Mouse (Mus musculus): Measurements from ENCODE around the gene Ankle2. TPM values are rescaled to one million over a fixed set of nuclear protein-coding genes. Genes with fewer than 3 reads are reported as not detected.

The Ankle2 gene
- total and polyA plus RNA-seq, 3 experiments, result 33.2 to 35.7 (median 35.3) TPM

- no peak for DNase-seq (ENCODE audit: extremely low read depth)
- H3K36me3 ChIP-seq (replicated peaks in 1 of 2; ENCODE audit: control insufficient read depth in 1 of 2, insufficient read depth in 1 of 2, low read length in 1 of 2), result peaks cover 0 to under 1% of the 10 kb centered on the region in 2 experiments
- no peak overlapping the region for H3K4me3 ChIP-seq (replicated peaks in 1 of 3; ENCODE audit: low read depth in 2 of 3, low read length in 2 of 3, poor library complexity in 1 of 3)
- in situ Hi-C loops (cut with MboI; ENCODE audit: low pct_ligation_motif_present, low pct_unique_long_range_greater_than_20kb, low sequenced_read_pairs), result no loop called here
- H3K79me2 ChIP-seq (replicated peaks; ENCODE audit: control insufficient read depth, extremely low read depth, insufficient read depth, poor library complexity, severe bottlenecking), result peaks cover 3% of the 10 kb centered on the region
- TF ChIP-seq MAX (IDR thresholded peaks at IDR 0.05; ENCODE audit: low read length), result no peak
- TF ChIP-seq CHD1 (IDR thresholded peaks at IDR 0.05; ENCODE audit: low read depth, low read length), result no peak
- TF ChIP-seq MEF2A (IDR thresholded peaks at IDR 0.05; ENCODE audit: borderline replicate concordance, low read depth, low read length), result no peak
- no peak for TF ChIP-seq PAX5 (IDR thresholded peaks at IDR 0.05; ENCODE audit: low read length)
- TF ChIP-seq USF1 (IDR thresholded peaks at IDR 0.05; ENCODE audit: low read depth, low read length), result no peak
- no peak for TF ChIP-seq SIN3A (IDR thresholded peaks at IDR 0.05; ENCODE audit: low read length)
- no peak for TF ChIP-seq EP300 (IDR thresholded peaks at IDR 0.05; ENCODE audit: low read length)
- dilution Hi-C loops (cut with MboI; ENCODE audit: extremely low pct_ligation_motif_present, extremely low pct_unique_long_range_greater_than_20kb, low sequenced_read_pairs), result no loop called here
- peaks cover 3 to 23% of the 10 kb centered on the region in 2 experiments for H3K4me1 ChIP-seq (ENCODE audit: control insufficient read depth in 1 of 2, insufficient read depth in 2 of 2)
- peaks cover 10% of the 10 kb centered on the region for H3K27me3 ChIP-seq (replicated peaks)
- H3K4me2 ChIP-seq (ENCODE audit: insufficient read depth, low read depth, poor library complexity, severe bottlenecking), result no peak overlapping the region
- no peak overlapping the region for H3K9ac ChIP-seq (ENCODE audit: insufficient read depth, low read depth)
- no peaks in the 10 kb centered on the region for H3K9me3 ChIP-seq (replicated peaks; ENCODE audit: low read length)
- H3K27ac ChIP-seq (ENCODE audit: insufficient read depth, low read depth), result no peak overlapping the region
These were observed 51.2 kb downstream of the Ankle2 start for GRCm38 (mm10) chr5:110281984-110282383.

- peaks cover 5 to 13% of the 10 kb centered on the region in 2 experiments for H3K36me3 ChIP-seq (replicated peaks in 1 of 2; ENCODE audit: control insufficient read depth in 1 of 2, insufficient read depth in 1 of 2, low read length in 1 of 2)
- in situ Hi-C loops (cut with MboI; ENCODE audit: low pct_ligation_motif_present, low pct_unique_long_range_greater_than_20kb, low sequenced_read_pairs) (no loop called here), dilution Hi-C loops (cut with MboI; ENCODE audit: extremely low pct_ligation_motif_present, extremely low pct_unique_long_range_greater_than_20kb, low sequenced_read_pairs) (no loop called here)
- peak overlapping the region; percentile 83 for H3K9ac ChIP-seq (ENCODE audit: insufficient read depth, low read depth)
- peak; percentile 89 for DNase-seq (ENCODE audit: extremely low read depth)
- H3K27me3 ChIP-seq (replicated peaks), result peaks cover 10% of the 10 kb centered on the region
- peaks cover 8 to 33% of the 10 kb centered on the region in 2 experiments for H3K4me1 ChIP-seq (ENCODE audit: control insufficient read depth in 1 of 2, insufficient read depth in 2 of 2)
- peaks cover 11% of the 10 kb centered on the region for H3K79me2 ChIP-seq (replicated peaks; ENCODE audit: control insufficient read depth, extremely low read depth, insufficient read depth, poor library complexity, severe bottlenecking)
- no peak overlapping the region for H3K27ac ChIP-seq (ENCODE audit: insufficient read depth, low read depth)
- peak overlapping the region; percentile 99 for H3K4me2 ChIP-seq (ENCODE audit: insufficient read depth, low read depth, poor library complexity, severe bottlenecking)
- H3K9me3 ChIP-seq (replicated peaks; ENCODE audit: low read length), result no peaks in the 10 kb centered on the region
- H3K4me3 ChIP-seq (replicated peaks in 1 of 3; ENCODE audit: low read depth in 2 of 3, low read length in 2 of 3, poor library complexity in 1 of 3), result peak overlapping the region; percentile 53 to 71 (median 61)
- TF ChIP-seq SMC3 (IDR thresholded peaks at IDR 0.05; ENCODE audit: low read depth, low read length) (peak; percentile 22; the same call in 1 of the 2 replicates), BHLHE40 (IDR thresholded peaks at IDR 0.05; ENCODE audit: low read depth, low read length) (peak; percentile 91), MAX (IDR thresholded peaks at IDR 0.05; ENCODE audit: low read length) (peak; percentile 86), HCFC1 (IDR thresholded peaks at IDR 0.05; ENCODE audit: low read depth, low read length) (no peak), MXI1 (IDR thresholded peaks at IDR 0.05; ENCODE audit: low read depth, low read length) (peak; percentile 57; the same call in 1 of the 2 replicates), RAD21 (IDR thresholded peaks at IDR 0.05; ENCODE audit: low read depth, low read length) (peak; percentile 53), E2F4 (IDR thresholded peaks at IDR 0.05; ENCODE audit: insufficient replicate concordance, low read depth, low read length) (no peak), EP300 (IDR thresholded peaks at IDR 0.05; ENCODE audit: low read length) (peak; percentile 86), IRF4 (IDR thresholded peaks at IDR 0.05; ENCODE audit: low read depth, low read length) (peak; percentile 79), MYC (IDR thresholded peaks at IDR 0.05; ENCODE audit: low read depth, low read length) (peak; percentile 94), RCOR1 (conservative IDR thresholded peaks at IDR 0.05; ENCODE audit: low read depth, low read length) (no peak), ZMIZ1 (IDR thresholded peaks at IDR 0.05; ENCODE audit: low read depth, low read length) (no peak), ELF1 (IDR thresholded peaks at IDR 0.05; ENCODE audit: low read depth, low read length) (no peak), UBTF (IDR thresholded peaks at IDR 0.05; ENCODE audit: low read depth, low read length) (no peak), NRF1 (IDR thresholded peaks at IDR 0.05; ENCODE audit: low read depth, low read length) (no peak), MAFK (IDR thresholded peaks at IDR 0.05; ENCODE audit: insufficient replicate concordance, low read length) (no peak), MAZ (IDR thresholded peaks at IDR 0.05; ENCODE audit: low read depth, low read length) (0 out of 2 replicates have a peak, but pooled peaks have one; percentile 53), CTCF (conservative IDR thresholded peaks at IDR 0.05 in 1 of 2, IDR thresholded peaks at IDR 0.05 in 1 of 2; ENCODE audit: low read depth in 2 of 2, low read length in 2 of 2) (peak; percentile 64 to 77), TBP (conservative IDR thresholded peaks at IDR 0.05; ENCODE audit: low read depth, low read length) (peak; percentile 48; the same call in 1 of the 2 replicates), USF1 (IDR thresholded peaks at IDR 0.05; ENCODE audit: low read depth, low read length) (no peak), TCF12 (IDR thresholded peaks at IDR 0.05; ENCODE audit: low read depth, low read length) (peak; percentile 65), MEF2A (IDR thresholded peaks at IDR 0.05; ENCODE audit: borderline replicate concordance, low read depth, low read length) (0 out of 2 replicates have a peak, but pooled peaks have one; percentile 43), USF2 (conservative IDR thresholded peaks at IDR 0.05; ENCODE audit: low read depth, low read length) (no peak), ETS1 (conservative IDR thresholded peaks at IDR 0.05; ENCODE audit: low read depth, low read length) (peak; percentile 65), GABPA (IDR thresholded peaks at IDR 0.05; ENCODE audit: insufficient replicate concordance, low read depth, low read length) (no peak), POLR2A (IDR thresholded peaks at IDR 0.05; ENCODE audit: low read depth, low read length) (peak; percentile 48), NELFE (IDR thresholded peaks at IDR 0.05; ENCODE audit: low read depth, low read length) (peak; percentile 39; the same call in 1 of the 2 replicates), ZNF384 (IDR thresholded peaks at IDR 0.05; ENCODE audit: low read depth, low read length) (no peak), CHD2 (IDR thresholded peaks at IDR 0.05; ENCODE audit: low read length) (no peak), ZC3H11A (IDR thresholded peaks at IDR 0.05; ENCODE audit: low read depth, low read length) (no peak), CHD1 (IDR thresholded peaks at IDR 0.05; ENCODE audit: low read depth, low read length) (no peak)
These were observed 53.7 kb downstream of the Ankle2 start for GRCm38 (mm10) chr5:110284536-110284935.
